Mouse (Mus musculus) CH12.LX (cell line): ENCODE measurements around the gene Foxr1.

Experiments used
- EP300 ChIP-seq: IDR thresholded peaks from 2 replicates; pipeline ENCODE4 v1.6.1; 2011; ENCODE audit warnings: low read length, improper control_type of control experiment
- JUN ChIP-seq: IDR thresholded peaks from 2 replicates; pipeline ENCODE4 v1.6.1; 2011; ENCODE audit warnings: low read depth, mild to moderate bottlenecking, low read length, improper control_type of control experiment, moderate library complexity; ENCODE audit not compliant: insufficient read depth
- MAZ ChIP-seq: IDR thresholded peaks from 2 replicates; pipeline ENCODE4 v1.6.1; 2012; ENCODE audit warnings: low read depth, mild to moderate bottlenecking, inconsistent platforms, low read length, improper control_type of control experiment, moderate library complexity
- MEF2A ChIP-seq: IDR thresholded peaks from 2 replicates; pipeline ENCODE4 v1.6.1; 2014; ENCODE audit warnings: low read depth, mild to moderate bottlenecking, inconsistent platforms, low read length, improper control_type of control experiment, borderline replicate concordance
- POLR2A ChIP-seq: IDR thresholded peaks from 2 replicates; pipeline ENCODE4 v1.6.1; 2011; ENCODE audit warnings: low read depth, mild to moderate bottlenecking, improper control_type of control experiment, low read length
- RAD21 ChIP-seq: IDR thresholded peaks from 2 replicates; pipeline ENCODE4 v1.6.1; 2011; ENCODE audit warnings: low read depth, mild to moderate bottlenecking, low read length, improper control_type of control experiment, moderate library complexity
- SIN3A ChIP-seq: IDR thresholded peaks from 2 replicates; pipeline ENCODE4 v1.6.1; 2012; ENCODE audit warnings: low read length, improper control_type of control experiment, inconsistent platforms
- SMC3 ChIP-seq: IDR thresholded peaks from 2 replicates; pipeline ENCODE4 v1.6.1; 2011; ENCODE audit warnings: low read depth, low read length, improper control_type of control experiment
- TCF12 ChIP-seq: IDR thresholded peaks from 2 replicates; pipeline ENCODE4 v1.6.1; 2014; ENCODE audit warnings: low read depth, mild to moderate bottlenecking, inconsistent platforms, low read length, improper control_type of control experiment
- ZC3H11A ChIP-seq: IDR thresholded peaks from 2 replicates; pipeline ENCODE4 v1.6.1; 2012; ENCODE audit warnings: low read depth, mild to moderate bottlenecking, inconsistent platforms, low read length, improper control_type of control experiment
- ZNF384 ChIP-seq: IDR thresholded peaks from 2 replicates; pipeline ENCODE4 v1.6.1; 2012; ENCODE audit warnings: low read depth, low read length, improper control_type of control experiment, inconsistent platforms

DNA sequence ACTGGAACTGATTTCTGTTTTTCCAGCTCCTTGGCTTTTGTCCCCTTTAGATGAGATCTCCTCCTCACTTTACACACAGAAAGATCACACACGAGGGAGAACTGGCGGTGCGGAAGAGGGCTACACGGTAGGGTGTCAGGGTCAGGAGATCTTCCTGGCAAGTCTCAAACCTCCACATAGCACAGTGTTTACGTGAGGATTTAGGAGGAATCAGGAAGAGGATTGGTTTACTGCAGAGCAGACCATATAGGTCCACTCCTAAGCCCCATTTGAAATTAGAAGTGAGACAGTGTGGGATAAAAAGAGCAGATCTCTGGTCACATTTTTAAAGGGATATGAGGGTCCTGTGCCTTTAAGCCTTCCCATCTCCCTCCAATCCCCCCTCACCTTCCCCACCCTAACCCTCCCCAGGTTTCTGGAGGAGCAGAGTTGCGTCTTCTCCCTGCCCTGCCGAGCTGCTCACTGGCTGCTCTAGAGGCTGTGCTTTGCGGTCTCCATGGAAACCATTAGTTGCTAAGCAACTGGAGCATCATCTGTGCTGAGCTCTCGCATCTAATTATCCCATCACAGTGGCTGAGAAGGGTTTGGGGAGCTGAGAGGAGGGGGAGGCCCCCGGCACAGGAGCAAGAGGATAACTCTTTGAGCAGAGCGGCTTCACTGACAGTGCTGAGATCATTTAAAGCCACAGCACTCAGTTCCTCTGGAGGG is 16.3 kb upstream of the Foxr1 start:
- no peak for TF ChIP-seq SMC3
- no peak for TF ChIP-seq ZNF384
- TF ChIP-seq POLR2A, result no peak
- TF ChIP-seq SIN3A, result no peak
- TF ChIP-seq MAZ, result no peak
- no peak for TF ChIP-seq TCF12
- no peak for TF ChIP-seq EP300
- no peak for TF ChIP-seq JUN
- TF ChIP-seq MEF2A, result no peak
- no peak for TF ChIP-seq RAD21
- no peak for TF ChIP-seq ZC3H11A
